Mouse (Mus musculus) adrenal gland (tissue): Measurements from ENCODE around the gene Gemin6.
"Not testable (repeated sequence)": the region's sequence is repeated elsewhere in the genome, so short reads cannot be mapped to it uniquely, and the experiment has no call there.

Experiments
- intact Hi-C: fragments of 180-260 bp; cut with DNase I; formaldehyde crosslinking; loops from one replicate; pipeline ENCODE4 v1.15.1; 2025
- long read RNA-seq, 2 experiments: library from polyadenylated mRNA; unstranded; transcript quantifications; one replicate each; pipeline ENCODE4 v2.0.0; 2020; ENCODE audit warnings: borderline replicate concordance in 1 of 2; ENCODE audit not compliant: insufficient replicate concordance in 1 of 2

The Gemin6 gene
- long read RNA-seq, experiment 1, transcript Gemin6-201 (3 exons, 1,134 nt), result major isoform, 7 of 9 reads
- long read RNA-seq, experiment 1, partial matches to known transcripts, result 0 of 9 reads
- long read RNA-seq, experiment 1, other reads (novel, unspliced or antisense), result 2 of 9 reads
- long read RNA-seq, experiment 2, transcript Gemin6-201 (3 exons, 1,134 nt), result major isoform, 10 of 11 reads
- long read RNA-seq, experiment 2, partial matches to known transcripts, result 0 of 11 reads
- long read RNA-seq, experiment 2, other reads (novel, unspliced or antisense), result 1 of 11 reads

- intact Hi-C loops, result no loop called here
Observed at GRCm38 (mm10) chr17:80224326-80225116, at the start of gene Gemin6. Gene Gemin6, plus strand, starts transcription at chr17:80224441.

- intact Hi-C loops, result loop anchor here (5.0 kb wide), 2 partner anchors 48 to 158 kb away; partner anchors contain the start of gene Galm
Observed at GRCm38 (mm10) chr17:80174699-80175385, 49.4 kb upstream of the Gemin6 start.

GRCm38 (mm10) chr17:80175386-80175739 lies 48.9 kb upstream of the Gemin6 start:
- intact Hi-C loops, result loop anchor here (5.0 kb wide), 1 partner anchor 158 kb away; no protein-coding TSS in a partner anchor

- intact Hi-C loops, result loop anchor here (5.0 kb wide), 1 partner anchor 159 kb away; no protein-coding TSS in a partner anchor
Observed at GRCm38 (mm10) chr17:80175966-80176365, 48.3 kb upstream of the Gemin6 start.

- intact Hi-C loops, result loop anchor here (5.0 kb wide), 1 partner anchor 162 kb away; no protein-coding TSS in a partner anchor
Observed at GRCm38 (mm10) chr17:80178846-80179245, 45.4 kb upstream of the Gemin6 start.

GRCm38 (mm10) chr17:80179959-80180358 lies 44.3 kb upstream of the Gemin6 start:
- intact Hi-C loops, result loop anchor here (2.0 to 5.0 kb wide), 3 partner anchors 131 to 318 kb away; no protein-coding TSS in a partner anchor

GRCm38 (mm10) chr17:80180468-80180867 lies 43.8 kb upstream of the Gemin6 start:
- intact Hi-C loops, result loop anchor here (2.0 to 5.0 kb wide), 2 partner anchors 132 to 318 kb away; no protein-coding TSS in a partner anchor

- intact Hi-C loops, result loop anchor here (5.0 kb wide), 1 partner anchor 321 kb away; no protein-coding TSS in a partner anchor
Observed at GRCm38 (mm10) chr17:80183615-80184014, 40.6 kb upstream of the Gemin6 start.

- intact Hi-C loops, result no loop called here
Observed at GRCm38 (mm10) chr17:80193075-80193474, 31.2 kb upstream of the Gemin6 start.

GRCm38 (mm10) chr17:80199160-80199778 lies 25.0 kb upstream of the Gemin6 start:
- intact Hi-C loops, result no loop called here

- intact Hi-C loops, result no loop called here
Observed at GRCm38 (mm10) chr17:80205657-80206056, 18.6 kb upstream of the Gemin6 start.

- intact Hi-C loops, result no loop called here
Observed at GRCm38 (mm10) chr17:80206301-80206670, 18.0 kb upstream of the Gemin6 start.

GRCm38 (mm10) chr17:80206671-80207581 lies 17.3 kb upstream of the Gemin6 start, which contains the start of the genes Srsf7 and Ttc39d:
Gene Srsf7, minus strand, starts transcription at chr17:80207307.
Gene Ttc39d, plus strand, starts transcription at chr17:80207460.
- intact Hi-C loops, result no loop called here

GRCm38 (mm10) chr17:80213998-80214397 lies 10.2 kb upstream of the Gemin6 start:
- intact Hi-C loops, result not testable (repeated sequence)

- intact Hi-C loops, result no loop called here
Observed at GRCm38 (mm10) chr17:80220131-80220530, 4.1 kb upstream of the Gemin6 start.

GRCm38 (mm10) chr17:80221202-80221601 lies 3.0 kb upstream of the Gemin6 start:
- intact Hi-C loops, result no loop called here

GRCm38 (mm10) chr17:80221890-80222628 lies 2.2 kb upstream of the Gemin6 start:
- intact Hi-C loops, result no loop called here

GRCm38 (mm10) chr17:80223829-80224228 lies 412 bp upstream of the Gemin6 start:
- intact Hi-C loops, result no loop called here

GRCm38 (mm10) chr17:80225142-80225541 lies 901 bp downstream of the Gemin6 start:
- intact Hi-C loops, result not testable (repeated sequence)
